Mouse (Mus musculus): ENCODE measurements around the gene 1700028K03Rik.

Gene 1700028K03Rik

DNA sequence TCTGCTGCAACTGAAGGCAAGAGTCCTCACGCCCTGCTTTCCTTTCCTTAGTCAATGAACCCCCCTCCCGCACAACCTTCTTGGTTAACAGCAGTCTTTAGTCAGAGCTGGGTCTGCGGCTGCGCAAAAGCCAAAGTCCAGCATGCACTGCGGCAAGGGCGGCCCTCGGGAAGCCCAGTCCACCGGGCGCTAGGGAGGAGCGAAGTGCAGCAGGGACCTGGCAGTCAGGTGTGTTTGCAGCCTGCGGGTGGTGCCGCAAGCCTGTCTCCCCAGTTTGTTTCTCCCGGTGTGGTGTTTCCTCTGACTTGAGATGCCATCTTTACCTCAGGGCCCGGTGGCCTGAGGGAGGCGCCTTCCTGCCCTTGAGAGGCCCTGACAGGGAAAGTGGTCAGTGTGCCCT, at the start of gene 1700028K03Rik:
TSS of gene 1700028K03Rik (plus strand) at position 129 of the 400 bp plus-strand sequence.
- no peak for DNase-seq

DNA sequence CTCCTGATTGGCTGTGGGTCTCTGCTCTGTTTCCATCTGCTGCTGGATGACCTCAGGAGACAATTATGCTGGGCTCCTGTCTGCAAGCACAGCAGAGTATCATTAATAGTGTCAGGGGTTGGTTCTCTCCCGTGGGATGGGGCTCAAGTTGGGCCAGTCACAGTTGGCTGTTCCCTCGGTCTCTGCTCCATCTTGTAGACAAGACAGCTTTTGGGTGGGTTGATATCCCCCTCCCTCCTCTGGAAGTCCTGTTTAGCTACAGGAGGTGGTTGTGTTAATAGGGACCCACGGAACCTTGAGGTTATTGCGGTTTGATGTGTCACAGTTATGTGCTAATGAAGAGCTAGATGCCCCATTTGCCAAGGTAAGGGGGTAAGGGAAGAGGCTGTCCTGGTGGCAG, 45.5 kb upstream of the 1700028K03Rik start:
- DNase-seq, result no peak

DNA sequence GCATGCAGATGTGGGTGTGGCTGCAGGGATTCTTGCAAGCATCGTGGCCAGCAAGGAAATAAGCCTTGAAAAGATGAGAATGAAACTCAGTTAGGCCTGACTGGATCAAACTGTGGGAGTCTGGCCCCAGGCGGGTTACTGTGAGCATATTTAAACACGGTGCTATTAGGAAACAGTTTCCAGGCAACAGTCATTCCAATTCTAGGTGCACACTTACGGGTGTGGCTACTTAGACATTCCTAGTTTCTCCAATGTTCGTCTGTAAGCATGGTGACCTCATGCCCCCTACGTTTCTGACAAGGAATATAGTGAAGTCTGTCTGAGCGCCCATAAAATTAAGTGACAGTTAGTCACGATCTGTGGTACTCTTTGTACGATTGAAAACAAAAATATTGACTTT, 43.5 kb upstream of the 1700028K03Rik start:
- DNase-seq, result no peak

DNA sequence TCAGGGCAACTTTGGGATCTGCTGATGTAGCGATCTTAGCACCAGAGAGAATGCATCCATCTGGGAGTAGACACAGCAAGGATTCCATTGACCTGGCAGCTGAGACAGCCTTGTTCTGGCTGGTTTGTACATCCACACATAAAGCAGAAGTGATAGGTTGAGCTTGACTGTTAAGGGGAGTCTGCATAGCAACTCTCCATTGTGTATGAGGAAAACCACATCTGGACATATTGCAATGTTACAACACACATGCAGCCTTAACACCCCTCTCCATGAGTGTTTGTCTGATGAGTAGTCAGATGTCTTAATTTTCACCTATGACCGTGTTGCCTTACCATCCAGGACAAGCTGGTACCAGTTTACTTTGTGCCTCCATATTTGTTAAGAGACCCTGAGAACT, 42.0 kb upstream of the 1700028K03Rik start:
- no peak for DNase-seq

DNA sequence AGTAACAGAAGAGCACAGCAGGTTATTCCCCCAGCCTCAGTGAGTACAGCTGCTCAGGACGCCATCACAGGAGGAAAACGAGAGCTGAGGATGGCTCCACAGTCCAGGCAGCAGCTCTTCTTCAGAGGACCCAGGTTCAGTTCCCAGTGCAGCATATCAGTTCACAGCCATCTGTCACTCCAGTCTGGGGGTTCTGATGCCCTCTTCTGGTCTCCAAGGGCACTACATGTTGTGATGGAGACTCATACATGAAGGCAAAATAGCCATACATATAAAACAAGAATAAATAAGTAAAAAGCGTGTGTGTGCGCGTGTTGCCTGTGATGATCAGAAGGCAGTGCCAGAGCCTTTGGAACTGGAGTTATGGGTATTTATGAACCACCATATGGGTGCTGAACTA, 39.8 kb upstream of the 1700028K03Rik start:
- no peak for DNase-seq

DNA sequence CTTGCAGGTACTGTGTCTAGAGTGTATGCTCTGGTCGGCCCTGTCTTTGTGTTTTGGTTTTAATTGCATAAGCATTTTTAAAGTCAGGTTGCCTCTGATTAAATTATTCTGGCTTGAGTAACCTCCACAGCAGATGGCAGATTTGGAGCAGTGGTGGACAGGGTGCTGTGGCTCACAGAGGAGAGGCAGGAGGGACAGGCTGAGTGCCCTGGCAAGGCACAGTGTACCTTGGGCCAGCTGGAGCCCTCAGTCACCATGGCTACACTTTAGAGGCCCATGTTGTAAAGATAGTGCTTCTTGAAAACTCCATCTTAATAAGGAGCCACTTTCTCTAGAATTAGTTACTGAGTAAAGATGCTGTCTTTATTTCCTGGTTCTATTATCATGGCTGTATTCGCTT, 38.5 kb upstream of the 1700028K03Rik start:
- DNase-seq, result no peak

DNA sequence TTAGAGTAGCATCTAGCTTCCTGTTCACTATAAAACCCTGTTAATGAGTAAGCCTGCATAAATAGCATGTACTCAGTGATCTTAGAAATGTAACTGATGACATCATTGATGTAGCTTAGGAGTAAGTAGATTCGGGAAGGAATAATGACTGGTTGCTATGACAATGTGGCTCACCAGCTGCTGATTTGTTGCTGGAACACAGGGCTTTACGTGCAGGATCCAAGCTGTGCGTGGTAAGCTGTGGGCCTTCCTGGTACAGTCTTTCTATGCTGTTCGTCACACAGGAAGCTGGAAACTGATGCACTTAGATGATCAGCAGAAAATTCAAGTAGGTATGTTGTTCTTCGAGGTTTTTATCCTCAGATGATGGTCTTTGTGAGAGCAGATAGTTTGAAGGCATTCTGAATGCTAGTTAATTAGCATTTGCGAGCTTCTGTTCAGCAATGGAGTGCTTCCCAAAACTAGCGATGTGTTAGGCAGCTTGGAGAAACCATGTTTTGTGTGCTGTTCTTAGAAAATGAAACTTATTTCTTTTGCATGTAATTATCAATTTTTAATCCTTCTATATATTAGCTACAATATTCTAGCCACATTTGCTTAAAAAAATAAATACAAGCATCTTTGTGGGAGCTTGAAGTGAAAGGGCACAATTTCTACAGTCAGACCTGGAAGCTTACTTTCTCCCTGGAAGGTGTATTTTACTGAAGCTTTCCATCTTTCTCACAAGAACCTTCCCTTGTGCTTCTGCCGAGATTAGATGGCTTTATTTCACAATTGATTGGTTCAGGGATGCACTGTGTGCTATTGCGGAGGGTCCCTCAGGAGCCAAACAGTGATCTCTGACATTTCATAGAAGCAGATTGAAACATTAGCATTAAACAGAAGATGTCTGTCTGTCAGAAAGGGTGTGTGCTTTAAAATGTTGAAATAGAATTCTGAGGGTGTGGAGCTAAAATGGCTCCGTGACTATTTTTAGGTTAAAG, 36.7 kb upstream of the 1700028K03Rik start:
- DNase-seq, result no peak

DNA sequence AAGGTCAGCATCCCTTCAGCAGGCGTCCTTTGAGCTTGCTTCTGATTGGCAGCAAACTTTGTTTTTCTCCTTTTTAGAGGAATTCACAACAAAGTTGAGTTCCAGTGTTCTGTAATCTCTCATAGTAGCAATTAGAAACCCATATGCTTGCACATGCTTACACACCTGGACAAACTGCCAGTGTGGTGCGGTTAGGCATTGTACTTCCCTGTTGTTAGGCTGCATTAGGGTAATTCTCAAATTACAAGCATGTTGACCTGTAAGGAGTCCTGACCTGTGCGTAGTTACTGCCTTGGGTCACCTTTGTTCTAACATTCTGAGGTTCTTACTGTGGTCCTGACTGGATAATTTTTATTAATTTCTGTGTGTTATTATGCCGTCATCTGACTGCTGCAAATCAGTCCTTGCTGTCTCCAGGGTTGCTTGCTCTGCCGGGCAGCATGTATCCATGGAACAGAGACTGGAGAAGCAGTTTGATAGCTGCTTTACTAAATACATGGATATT, 35.7 kb upstream of the 1700028K03Rik start:
- DNase-seq, result no peak

DNA sequence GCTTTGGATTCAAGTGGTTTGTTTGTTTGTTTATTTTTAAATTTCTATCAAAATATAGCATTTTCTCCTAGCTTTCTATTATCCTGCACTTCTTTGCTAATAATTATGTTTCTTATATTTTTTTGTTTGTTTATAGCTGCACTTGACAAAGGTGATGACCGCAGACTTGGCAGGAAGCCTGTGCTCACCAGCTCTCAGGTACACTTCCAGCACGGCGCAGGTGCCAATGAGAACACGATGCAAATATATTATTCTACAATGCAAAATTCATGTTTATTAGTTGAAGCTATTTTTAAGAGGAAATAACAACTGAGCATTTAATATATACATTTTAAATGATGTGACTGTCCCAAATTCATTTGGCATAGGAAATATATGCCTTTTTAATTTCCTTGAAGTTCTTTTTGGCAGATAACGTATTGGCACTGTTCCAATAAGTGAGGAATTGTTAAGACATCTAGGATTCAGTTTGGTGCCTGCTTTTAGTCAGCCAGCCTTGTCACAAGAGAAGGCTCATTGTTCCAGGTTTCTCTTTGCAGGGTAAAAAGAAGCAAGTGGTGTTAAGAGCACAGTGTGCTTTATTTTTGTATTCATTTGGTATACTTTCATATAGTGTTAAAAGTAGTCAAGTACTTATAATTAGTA, 34.5 kb upstream of the 1700028K03Rik start:
- DNase-seq, result no peak

DNA sequence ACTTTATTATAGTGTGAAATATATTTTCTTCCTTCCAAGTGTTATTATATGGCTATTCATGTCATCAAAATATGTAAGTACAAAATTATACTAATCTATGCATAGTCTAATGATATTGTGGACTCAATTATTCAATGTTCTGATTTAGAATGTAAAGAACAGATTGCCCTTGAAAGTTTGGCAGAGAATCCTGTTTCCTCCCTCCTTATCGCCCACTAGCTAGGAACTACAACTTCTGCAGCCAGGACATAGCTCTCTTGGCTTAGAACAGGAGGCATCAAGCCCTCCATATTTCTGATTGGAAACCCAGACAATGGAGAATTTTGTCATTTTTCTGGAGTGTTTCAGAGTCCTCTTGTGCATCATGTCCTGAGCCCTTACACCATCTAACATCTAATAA, 33.8 kb upstream of the 1700028K03Rik start:
- DNase-seq, result no peak

DNA sequence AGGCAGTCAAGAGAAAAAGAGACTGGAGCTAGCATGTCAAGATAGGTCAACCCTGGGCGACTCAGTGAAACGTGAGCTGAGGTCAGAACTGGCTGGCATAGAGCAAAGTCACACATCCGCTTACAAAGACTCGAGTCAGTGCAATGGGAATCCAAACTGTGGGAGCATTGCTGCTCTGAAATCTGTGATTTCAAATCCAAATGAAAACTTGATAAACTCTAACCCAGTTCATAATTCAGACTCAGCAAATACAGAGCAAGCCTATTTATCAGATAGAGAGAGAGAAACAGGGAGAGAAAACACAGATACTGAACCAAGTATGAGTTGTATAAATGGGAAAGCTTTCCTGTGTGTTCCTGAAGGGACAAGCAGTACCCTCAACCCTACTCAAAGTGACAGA, 27.2 kb upstream of the 1700028K03Rik start, which contains the start of gene Gm42669:
TSS of gene Gm42669 (plus strand) at position 301 of the 400 bp plus-strand sequence.
- no peak for DNase-seq

DNA sequence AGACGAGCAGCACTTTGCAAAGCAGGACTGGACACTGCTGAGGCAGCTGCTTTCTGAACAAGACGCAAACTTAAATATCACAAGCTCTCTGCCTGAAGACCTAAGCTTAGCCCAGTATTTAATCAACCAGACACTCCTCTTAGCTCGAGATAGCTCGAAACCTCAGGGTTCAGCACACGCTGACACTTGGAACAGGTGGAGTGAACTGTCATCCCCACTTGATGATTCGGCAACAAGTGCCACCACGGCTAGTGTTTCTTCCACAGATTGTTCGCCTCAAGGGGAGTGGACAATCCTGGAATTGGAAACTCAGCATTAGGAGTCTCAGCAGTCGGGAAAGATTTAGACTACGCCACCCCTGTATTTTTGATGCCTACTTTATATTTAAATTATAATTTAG, 24.0 kb upstream of the 1700028K03Rik start:
- DNase-seq, result no peak

DNA sequence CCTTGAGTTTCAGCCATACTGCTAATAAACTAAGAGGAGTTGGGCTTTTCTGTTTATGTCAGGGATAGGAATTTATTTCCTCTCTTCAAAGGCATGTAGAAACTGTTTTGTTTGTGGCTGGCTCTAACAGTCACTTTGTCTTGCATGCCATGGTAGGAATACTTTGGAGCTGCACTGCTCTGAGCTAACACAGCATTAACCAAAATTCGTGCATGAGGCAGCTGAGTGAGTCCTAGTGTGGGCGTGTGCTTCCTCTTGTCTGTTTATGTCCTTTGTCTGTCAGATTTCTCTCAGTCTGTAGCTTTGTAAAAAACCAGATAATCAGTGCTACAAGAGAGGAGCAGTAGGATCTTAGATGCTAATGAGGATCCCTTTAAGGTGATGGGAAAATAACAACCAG, 23.2 kb upstream of the 1700028K03Rik start:
- DNase-seq, result no peak

DNA sequence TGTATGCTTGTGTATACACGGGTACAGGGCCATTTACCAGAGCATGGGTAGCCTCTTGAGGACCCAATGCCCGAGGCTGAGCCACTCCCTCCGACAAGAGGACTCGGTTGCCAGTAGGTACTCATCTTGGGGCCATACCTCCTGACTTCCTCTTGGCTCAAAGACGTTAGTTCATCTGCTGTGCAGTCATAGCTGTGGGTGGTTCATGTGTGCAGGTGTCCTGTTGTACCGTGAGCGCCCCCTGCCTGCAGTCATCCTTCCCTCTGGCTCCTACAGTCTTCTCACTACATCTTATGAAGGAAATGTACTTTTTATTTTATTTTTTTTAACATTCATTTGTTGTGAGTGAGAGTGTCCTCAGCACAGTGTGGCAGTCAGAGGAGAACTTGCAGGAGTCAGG, 20.9 kb upstream of the 1700028K03Rik start:
- DNase-seq, result peak; percentile 41

DNA sequence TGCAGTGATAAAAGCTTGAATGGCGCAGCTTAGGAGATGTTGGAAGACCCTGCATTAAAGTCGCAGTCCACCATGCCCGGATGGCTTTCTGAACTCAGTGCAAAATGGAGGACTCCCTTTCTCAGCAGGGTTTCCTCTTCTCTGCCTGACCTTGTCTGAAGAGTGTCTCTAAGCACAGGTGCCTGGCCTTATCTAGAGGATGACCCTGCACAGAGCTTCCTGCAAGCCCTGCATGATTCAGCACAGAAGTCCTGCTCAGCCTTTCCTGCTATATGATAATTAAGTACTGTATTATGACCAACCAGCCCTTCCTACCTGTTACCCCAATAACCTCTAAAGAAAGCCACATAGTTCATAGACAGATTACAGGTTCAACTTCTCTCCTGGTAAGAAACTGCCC, 19.1 kb upstream of the 1700028K03Rik start:
- no peak for DNase-seq

DNA sequence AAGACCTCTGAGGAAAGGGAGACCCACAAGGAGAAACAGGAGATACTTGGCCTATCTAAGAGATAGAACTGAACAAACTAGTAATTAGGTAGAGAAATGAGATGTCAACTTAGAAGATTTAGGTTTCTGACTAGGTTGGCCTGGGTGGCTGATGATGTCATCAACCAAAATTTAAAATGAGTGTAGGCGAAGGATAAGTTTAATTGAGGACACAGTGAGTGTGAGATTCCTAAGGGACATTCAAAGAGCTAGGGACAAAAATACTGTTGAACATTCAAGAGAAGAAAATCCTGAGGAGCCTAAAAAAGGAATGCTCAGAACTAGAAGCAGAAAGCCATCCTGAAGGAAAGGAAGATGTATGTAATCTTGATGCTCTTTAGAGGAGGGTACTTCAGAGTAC, 18.4 kb upstream of the 1700028K03Rik start:
- no peak for DNase-seq

DNA sequence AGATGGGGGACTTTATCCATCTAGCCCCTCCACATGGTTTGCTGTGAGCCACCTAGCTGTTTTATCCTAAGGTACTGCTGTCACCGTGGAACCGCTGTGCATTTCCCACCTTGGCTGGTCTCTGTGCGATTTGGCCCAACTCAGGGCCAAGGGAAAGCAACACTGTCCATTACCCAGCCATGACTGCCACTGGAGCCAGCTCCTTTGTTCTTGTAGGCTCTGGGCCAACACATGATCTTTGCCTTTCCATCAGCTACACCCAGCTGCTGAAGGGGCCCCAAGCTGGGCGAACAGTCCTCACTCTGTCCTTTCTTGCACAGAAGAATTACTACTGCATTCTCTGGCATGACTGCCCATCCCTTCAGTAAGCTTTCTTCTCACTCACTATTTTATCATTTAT, 15.9 kb upstream of the 1700028K03Rik start:
- no peak for DNase-seq

DNA sequence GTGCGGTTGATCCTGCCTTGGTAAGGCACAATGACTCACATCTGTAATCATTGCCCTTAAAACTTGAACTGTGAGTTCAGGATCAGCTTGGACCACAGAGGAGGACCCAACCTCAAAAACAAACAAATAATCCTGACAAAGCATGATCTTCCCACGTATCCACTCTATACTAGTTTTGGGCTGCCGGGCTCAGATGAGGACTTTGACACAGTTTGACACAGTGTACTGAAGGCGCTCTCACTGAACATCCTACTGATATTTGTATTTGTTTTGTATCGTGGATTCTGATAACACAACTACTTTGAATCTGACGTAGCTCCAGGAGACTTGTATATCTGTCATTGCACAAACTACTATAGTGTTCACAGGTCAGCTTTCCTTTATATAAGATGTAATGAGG, 13.1 kb upstream of the 1700028K03Rik start:
- DNase-seq, result no peak

DNA sequence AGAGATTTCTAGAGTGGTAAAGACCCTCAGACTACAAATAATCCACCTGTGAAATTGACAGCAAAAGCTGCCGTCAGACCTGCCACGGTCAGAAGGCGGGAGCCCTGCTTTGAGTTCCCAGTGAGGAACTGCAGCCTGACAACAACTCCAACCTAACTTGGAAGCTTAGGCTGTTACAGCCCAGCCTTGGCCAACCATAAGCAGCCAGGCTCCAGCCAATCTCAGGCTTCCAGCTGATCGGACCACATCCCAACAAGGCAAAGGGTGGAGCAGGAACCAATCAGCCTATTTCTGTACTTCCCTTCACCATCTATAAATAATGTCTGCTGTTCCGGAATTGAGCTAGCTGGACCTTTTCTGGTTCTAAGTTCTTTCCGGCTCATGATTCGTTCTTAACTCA, 12.6 kb upstream of the 1700028K03Rik start:
- no peak for DNase-seq

DNA sequence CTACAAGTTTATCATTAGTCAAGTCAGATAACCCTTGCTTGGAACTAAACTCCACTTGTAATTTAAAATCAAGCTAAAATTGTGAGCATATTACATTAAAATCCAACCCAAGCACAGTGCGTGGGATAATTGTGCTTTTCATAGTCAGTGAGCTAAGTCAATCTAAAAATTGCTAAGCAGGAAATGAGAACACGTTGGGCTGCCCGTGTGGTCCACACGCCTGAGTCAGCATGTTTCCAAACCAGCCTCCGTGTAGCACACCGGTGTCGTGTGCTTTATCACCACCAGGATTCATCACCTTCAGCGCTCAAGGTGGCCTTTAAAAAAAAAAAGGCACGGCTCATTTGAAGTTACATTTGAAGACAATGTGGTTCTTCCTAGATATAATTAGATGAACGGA, 10.2 kb upstream of the 1700028K03Rik start:
- no peak for DNase-seq

DNA sequence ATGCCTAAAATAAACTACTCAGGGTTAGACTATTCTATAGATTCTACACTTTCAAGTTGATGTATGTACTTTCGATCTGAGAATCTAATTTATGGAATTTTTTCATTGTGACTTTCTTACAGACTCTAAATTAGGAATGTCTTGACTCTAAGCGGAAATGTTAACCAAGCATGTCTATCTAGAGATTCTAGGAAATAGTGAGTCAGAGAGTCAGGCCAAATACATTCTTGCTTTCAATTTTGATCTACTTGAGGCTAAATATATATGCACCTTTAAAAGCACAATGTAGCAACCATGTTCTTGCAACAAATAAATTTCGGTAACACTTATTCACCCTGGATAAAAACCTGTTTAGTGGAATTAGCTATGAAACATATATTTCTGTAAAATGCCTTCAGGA, 5.7 kb upstream of the 1700028K03Rik start:
- no peak for DNase-seq

DNA sequence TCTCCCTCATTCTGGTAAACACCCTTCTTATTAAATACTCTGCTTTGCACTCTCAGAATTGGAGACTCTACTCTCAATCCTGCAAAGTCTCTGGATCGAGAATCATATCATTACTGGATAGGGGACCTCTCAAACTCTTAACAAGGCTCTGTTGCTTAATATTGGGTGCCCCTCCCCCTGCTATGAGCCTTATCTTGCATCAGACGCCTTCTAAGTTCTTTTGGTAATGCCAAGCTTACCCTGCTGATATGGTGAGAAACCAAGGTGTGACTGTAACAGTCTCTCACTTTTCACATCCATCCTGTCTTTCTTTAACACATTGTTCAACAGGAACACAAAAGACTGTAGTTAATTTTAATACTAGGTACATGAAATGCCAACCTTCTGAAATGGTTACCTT, 919 bp upstream of the 1700028K03Rik start:
- DNase-seq, result no peak

DNA sequence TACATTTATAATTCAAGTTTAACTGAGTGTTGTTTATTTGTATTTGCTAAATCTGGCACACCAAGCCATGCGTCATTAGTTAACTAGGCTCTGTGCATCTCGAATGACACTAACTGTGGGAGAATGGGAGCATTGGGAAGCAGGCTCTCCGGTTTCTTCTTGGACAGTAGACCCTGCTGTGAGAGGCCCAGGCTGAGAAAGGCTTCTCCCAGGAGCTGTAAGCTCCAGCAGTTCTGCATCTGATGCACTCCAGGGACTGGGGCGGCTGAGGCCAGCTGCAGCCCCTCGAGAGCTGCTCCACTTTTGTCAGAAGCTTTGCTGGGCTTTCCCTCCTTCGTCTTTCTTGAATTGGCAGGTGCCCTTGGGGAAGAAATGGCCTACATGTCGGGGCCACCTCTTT, 7.2 kb downstream of the 1700028K03Rik start:
- no peak for DNase-seq

DNA sequence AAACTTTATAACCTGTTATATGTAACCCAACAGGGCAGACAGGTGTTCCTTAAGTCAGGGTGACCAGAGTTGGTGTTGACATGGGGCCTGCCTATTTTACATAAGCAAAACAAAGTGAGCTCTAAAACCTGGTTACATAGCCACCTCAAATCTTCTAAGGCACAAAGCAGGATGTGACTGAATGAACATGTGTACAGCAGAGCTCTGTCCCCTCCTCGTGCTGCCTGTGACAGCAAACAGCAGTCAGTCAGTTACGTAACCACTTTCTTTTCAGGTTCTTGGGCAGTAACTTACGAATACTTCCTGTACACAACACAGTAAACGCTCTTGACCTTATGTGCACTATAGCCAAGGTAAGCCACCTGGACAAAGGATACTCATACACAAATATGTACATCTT, 11.4 kb downstream of the 1700028K03Rik start:
- no peak for DNase-seq

Data from kidney, adult 18-20 months (tissue).